In the genomic region with DNA sequence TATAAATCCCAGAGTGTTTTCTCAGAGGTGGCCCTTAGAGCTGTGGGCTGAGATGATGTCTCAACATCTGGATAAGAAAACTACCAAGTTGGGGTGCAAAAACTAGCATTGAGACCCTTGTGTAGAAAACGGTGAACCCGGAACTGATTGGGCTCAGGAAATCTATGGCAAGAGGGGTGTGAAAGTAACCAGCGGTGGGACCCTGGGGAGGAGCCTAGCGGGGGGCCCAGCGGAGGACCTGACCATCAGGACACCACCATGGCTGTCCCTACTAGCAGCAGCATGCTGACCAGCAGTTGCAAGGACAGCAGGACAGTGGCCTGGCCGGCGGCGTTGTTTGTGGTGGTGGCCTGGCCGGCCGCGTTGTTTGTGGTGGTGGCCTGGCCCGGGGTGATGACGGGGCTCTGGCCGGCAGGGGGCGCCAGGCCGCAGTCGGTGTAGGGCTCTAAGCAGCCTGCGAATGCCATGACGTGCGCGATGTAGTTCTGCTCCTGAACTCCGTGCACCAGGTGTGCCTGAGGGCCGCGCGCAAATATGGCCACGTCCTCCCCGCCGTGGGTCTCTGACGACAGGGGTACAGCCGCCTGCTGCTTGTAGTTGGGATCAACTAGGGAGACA, we compare ENCODE assay signal across 8 mouse cellular contexts. TPM values are rescaled to one million over a fixed set of nuclear protein-coding genes. Genes with fewer than 3 reads are reported as not detected.
DNase-seq lines count a peak whose midpoint lies in the region; ATAC-seq and TF ChIP-seq lines count a peak whose summit lies in the region.

No protein-coding gene starts in this region.

- DNase-seq in 3T3-L1 (ENCODE audit: low read depth, low spot score): peak; percentile 21
- peak; percentile 82 for DNase-seq in adrenal gland, adult 2 months
- DNase-seq in embryonic facial prominence, embryonic 11.5 days (ENCODE audit: low spot score): peak; percentile 74
- peak; percentile 7 for DNase-seq in heart, adult 8-10 months (ENCODE audit: low spot score)
- peak; percentile 60 for DNase-seq in kidney, adult 2 months
- DNase-seq in stomach, postnatal 0 days (ENCODE audit: low spot score): peak; percentile 74

- H3K36me3 ChIP-seq in embryonic facial prominence, embryonic 11.5 days (replicated peaks; ENCODE audit: control insufficient read depth, insufficient read depth, low read depth, low read length): no peaks in the 10 kb centered on the region
- H3K36me3 ChIP-seq in kidney, adult 2 months (ENCODE audit: control insufficient read depth, insufficient read depth, low read length): no peaks in the 10 kb centered on the region
- no peaks in the 10 kb centered on the region for H3K36me3 ChIP-seq in limb, embryonic 15.5 days
- no peaks in the 10 kb centered on the region for H3K36me3 ChIP-seq in midbrain, embryonic 16.5 days (ENCODE audit: control insufficient read depth, insufficient read depth, low read length)
- no peaks in the 10 kb centered on the region for H3K36me3 ChIP-seq in stomach, postnatal 0 days (ENCODE audit: control insufficient read depth, insufficient read depth, low read length)

- peaks cover 4% of the 10 kb centered on the region; the same call in 1 of the 2 replicates for H3K27me3 ChIP-seq in embryonic facial prominence, embryonic 11.5 days (ENCODE audit: control insufficient read depth, insufficient read depth, low read length)
- H3K27me3 ChIP-seq in kidney, adult 2 months (replicated peaks; ENCODE audit: control insufficient read depth, insufficient read depth, low read length): no peaks in the 10 kb centered on the region
- 0 out of 2 replicates have a peak, but pooled peaks cover 13% of the 10 kb centered on the region for H3K27me3 ChIP-seq in limb, embryonic 15.5 days
- H3K27me3 ChIP-seq in midbrain, embryonic 16.5 days (ENCODE audit: control insufficient read depth, insufficient read depth, low read depth, low read length): no peaks in the 10 kb centered on the region; the same call in 1 of the 2 replicates
- H3K27me3 ChIP-seq in stomach, postnatal 0 days (ENCODE audit: control insufficient read depth, insufficient read depth, low read length): no peaks in the 10 kb centered on the region

- no peaks in the 10 kb centered on the region for H3K4me1 ChIP-seq in embryonic facial prominence, embryonic 11.5 days (ENCODE audit: control insufficient read depth, insufficient read depth, low read length)
- H3K4me1 ChIP-seq in kidney, adult 2 months (ENCODE audit: control insufficient read depth, insufficient read depth, low read length): no peaks in the 10 kb centered on the region
- 0 out of 2 replicates have a peak, but pooled peaks cover 6% of the 10 kb centered on the region for H3K4me1 ChIP-seq in limb, embryonic 15.5 days
- H3K4me1 ChIP-seq in midbrain, embryonic 16.5 days (ENCODE audit: control insufficient read depth, insufficient read depth, low read length): no peaks in the 10 kb centered on the region
- no peaks in the 10 kb centered on the region for H3K4me1 ChIP-seq in stomach, postnatal 0 days (replicated peaks; ENCODE audit: control insufficient read depth, insufficient read depth)

- TF ChIP-seq CTCF in kidney, adult 2 months (conservative IDR thresholded peaks at IDR 0.05; ENCODE audit: insufficient read depth, insufficient read length, low read depth, low read length): peak; percentile 59
- peak; percentile 85 for TF ChIP-seq CTCF in stomach, postnatal 0 days (IDR thresholded peaks at IDR 0.05; ENCODE audit: low read depth)

- ATAC-seq in embryonic facial prominence, embryonic 11.5 days (replicated peaks; ENCODE audit: insufficient number of reproducible peaks, low FRiP score, low TSS enrichment, low read depth): peak; percentile 84; the same call in 1 of the 2 replicates
- peak; percentile 38; the same call in 1 of the 2 replicates for ATAC-seq in limb, embryonic 15.5 days (ENCODE audit: insufficient number of reproducible peaks, low FRiP score, low TSS enrichment, low read depth)
- peak; percentile 51; the same call in 1 of the 2 replicates for ATAC-seq in midbrain, embryonic 16.5 days
- peak; percentile 81 for ATAC-seq in stomach, postnatal 0 days (ENCODE audit: low FRiP score, low TSS enrichment)

- H3K4me3 ChIP-seq in embryonic facial prominence, embryonic 11.5 days (ENCODE audit: low read depth, low read length): no peak overlapping the region
- no peak overlapping the region for H3K4me3 ChIP-seq in kidney, adult 2 months (ENCODE audit: insufficient read depth, low read depth, low read length)
- peak overlapping the region; percentile 10; the same call in 1 of the 2 replicates for H3K4me3 ChIP-seq in limb, embryonic 15.5 days
- H3K4me3 ChIP-seq in midbrain, embryonic 16.5 days (ENCODE audit: low read depth, low read length): no peak overlapping the region
- H3K4me3 ChIP-seq in stomach, postnatal 0 days (ENCODE audit: low read depth, low read length): no peak overlapping the region

- peak overlapping the region; percentile 5 for H3K4me2 ChIP-seq in embryonic facial prominence, embryonic 11.5 days (ENCODE audit: low read depth, low read length)
- peak overlapping the region; percentile 27; the same call in 1 of the 2 replicates for H3K4me2 ChIP-seq in limb, embryonic 15.5 days
- peak overlapping the region; percentile 13; the same call in 1 of the 2 replicates for H3K4me2 ChIP-seq in midbrain, embryonic 16.5 days (ENCODE audit: low read length)
- H3K4me2 ChIP-seq in stomach, postnatal 0 days (replicated peaks; ENCODE audit: low read depth): no peak overlapping the region

- no peak overlapping the region for H3K9ac ChIP-seq in embryonic facial prominence, embryonic 11.5 days (replicated peaks; ENCODE audit: low read length)
- no peak overlapping the region for H3K9ac ChIP-seq in limb, embryonic 15.5 days
- H3K9ac ChIP-seq in midbrain, embryonic 16.5 days (ENCODE audit: low read depth, low read length): no peak overlapping the region
- H3K9ac ChIP-seq in stomach, postnatal 0 days (ENCODE audit: low read length): no peak overlapping the region

- 11% methylated on average over 30 of the region's 30 CpGs for WGBS in embryonic facial prominence, embryonic 11.5 days
- 11% methylated on average over 30 of the region's 30 CpGs for WGBS in kidney, adult 2 months
- whole genome bisulfite sequencing in limb, embryonic 15.5 days: 15% methylated on average over 30 of the region's 30 CpGs
- WGBS in midbrain, embryonic 16.5 days: 15% methylated on average over 30 of the region's 30 CpGs
- 16% methylated on average over 30 of the region's 30 CpGs for WGBS in stomach, postnatal 0 days

- no peak for TF ChIP-seq EP300 in stomach, postnatal 0 days (optimal IDR thresholded peaks at IDR 0.05)

- H3K9me3 ChIP-seq in embryonic facial prominence, embryonic 11.5 days (replicated peaks; ENCODE audit: control insufficient read depth, low read length): no peaks in the 10 kb centered on the region
- H3K9me3 ChIP-seq in limb, embryonic 15.5 days: no peaks in the 10 kb centered on the region
- H3K9me3 ChIP-seq in midbrain, embryonic 16.5 days (replicated peaks; ENCODE audit: control insufficient read depth, low read length, poor library complexity, severe bottlenecking): no peaks in the 10 kb centered on the region
- no peaks in the 10 kb centered on the region for H3K9me3 ChIP-seq in stomach, postnatal 0 days (ENCODE audit: control insufficient read depth, low read length)

- H3K27ac ChIP-seq in embryonic facial prominence, embryonic 11.5 days (replicated peaks; ENCODE audit: low read depth, low read length): no peak overlapping the region
- no peak overlapping the region for H3K27ac ChIP-seq in kidney, adult 2 months (ENCODE audit: insufficient read depth, low read depth, low read length)
- no peak overlapping the region for H3K27ac ChIP-seq in limb, embryonic 15.5 days
- H3K27ac ChIP-seq in midbrain, embryonic 16.5 days (ENCODE audit: low read length): no peak overlapping the region
- no peak overlapping the region for H3K27ac ChIP-seq in stomach, postnatal 0 days (replicated peaks)

- no peak for TF ChIP-seq POLR2A in kidney, adult 2 months (IDR thresholded peaks at IDR 0.05; ENCODE audit: low read depth, low read length)

RNA-seq across cellular contexts. Expression of a gene that starts 2.9 kb away (rescaled TPM):
- not detected for total RNA-seq in adrenal gland, adult 2 months (2021)
- 0.08 and 0.30 TPM in 2 replicates for polyA plus RNA-seq in adrenal gland, adult 2 months (2012; rRNA removed)
- not detected in 2 replicates for polyA plus RNA-seq in embryonic facial prominence, embryonic 11.5 days (2014; fragmentation: Nextera tagmentation; extraction: Ambion mirVana)
- not detected for total RNA-seq in heart, adult 8-10 months (2022)
- not detected in 2 replicates for polyA plus RNA-seq in kidney, adult 2 months (2012; rRNA removed)
- polyA plus RNA-seq in limb, embryonic 15.5 days (2015; fragmentation: Nextera tagmentation; extraction: Ambion mirVana): 0.10 TPM in 1 of 2 replicates, not detected in the other
- polyA plus RNA-seq in midbrain, embryonic 16.5 days (2015; fragmentation: Nextera tagmentation; extraction: Ambion mirVana): not detected in 2 replicates
- polyA plus RNA-seq in stomach, postnatal 0 days (2015; fragmentation: Nextera tagmentation; extraction: Ambion mirVana): 5.7 and 11.4 TPM in 2 replicates

RNA-seq across cellular contexts. Expression of a gene that starts 8.7 kb away (rescaled TPM):
- not detected for total RNA-seq in adrenal gland, adult 2 months (2021)
- polyA plus RNA-seq in adrenal gland, adult 2 months (2012; rRNA removed): not detected in 2 replicates
- polyA plus RNA-seq in embryonic facial prominence, embryonic 11.5 days (2014; fragmentation: Nextera tagmentation; extraction: Ambion mirVana): not detected in 2 replicates
- not detected for total RNA-seq in heart, adult 8-10 months (2022)
- polyA plus RNA-seq in kidney, adult 2 months (2012; rRNA removed): not detected in 2 replicates
- not detected in 2 replicates for polyA plus RNA-seq in limb, embryonic 15.5 days (2015; fragmentation: Nextera tagmentation; extraction: Ambion mirVana)
- not detected in 2 replicates for polyA plus RNA-seq in midbrain, embryonic 16.5 days (2015; fragmentation: Nextera tagmentation; extraction: Ambion mirVana)
- not detected in 2 replicates for polyA plus RNA-seq in stomach, postnatal 0 days (2015; fragmentation: Nextera tagmentation; extraction: Ambion mirVana)

RNA-seq across cellular contexts. Expression of a gene that starts 26.3 kb away (rescaled TPM):
- not detected for total RNA-seq in adrenal gland, adult 2 months (2021)
- polyA plus RNA-seq in adrenal gland, adult 2 months (2012; rRNA removed): not detected in 2 replicates
- not detected in 2 replicates for polyA plus RNA-seq in embryonic facial prominence, embryonic 11.5 days (2014; fragmentation: Nextera tagmentation; extraction: Ambion mirVana)
- not detected for total RNA-seq in heart, adult 8-10 months (2022)
- not detected in 2 replicates for polyA plus RNA-seq in kidney, adult 2 months (2012; rRNA removed)
- not detected in 2 replicates for polyA plus RNA-seq in limb, embryonic 15.5 days (2015; fragmentation: Nextera tagmentation; extraction: Ambion mirVana)
- not detected in 2 replicates for polyA plus RNA-seq in midbrain, embryonic 16.5 days (2015; fragmentation: Nextera tagmentation; extraction: Ambion mirVana)
- 0.38 TPM in 1 of 2 replicates, not detected in the other for polyA plus RNA-seq in stomach, postnatal 0 days (2015; fragmentation: Nextera tagmentation; extraction: Ambion mirVana)

RNA-seq across cellular contexts. Expression of a gene that starts 57.9 kb away (rescaled TPM):
- 1 to 10 TPM in 1 of 2 experiments, under 1 TPM in 1; 0.46 to 3.0 TPM for total RNA-seq in adrenal gland, adult 2 months (2021)
- polyA plus RNA-seq in adrenal gland, adult 2 months (2012; rRNA removed): 0.67 and 4.4 TPM in 2 replicates
- polyA plus RNA-seq in embryonic facial prominence, embryonic 11.5 days (2014; fragmentation: Nextera tagmentation; extraction: Ambion mirVana): 0.74 and 2.1 TPM in 2 replicates
- not detected for total RNA-seq in heart, adult 8-10 months (2022)
- 0.07 and 0.39 TPM in 2 replicates for polyA plus RNA-seq in kidney, adult 2 months (2012; rRNA removed)
- polyA plus RNA-seq in limb, embryonic 15.5 days (2015; fragmentation: Nextera tagmentation; extraction: Ambion mirVana): 0.55 and 1.8 TPM in 2 replicates
- 14.4 and 25.7 TPM in 2 replicates for polyA plus RNA-seq in midbrain, embryonic 16.5 days (2015; fragmentation: Nextera tagmentation; extraction: Ambion mirVana)
- polyA plus RNA-seq in stomach, postnatal 0 days (2015; fragmentation: Nextera tagmentation; extraction: Ambion mirVana): 2.2 and 2.3 TPM in 2 replicates

Comparison
In these comparisons a context has a peak if more than half of its experiments do, and no peak if none do; other contexts are left out.
1. DNase-seq: peak in every context shown above with its lines; median percentile 82 in adrenal gland, adult 2 months; 74 in embryonic facial prominence, embryonic 11.5 days; 74 in stomach, postnatal 0 days; 60 in kidney, adult 2 months; 21 in 3T3-L1; 7 in heart, adult 8-10 months.